Mouse (Mus musculus): ENCODE measurements around the gene Zdhhc17.

DNA sequence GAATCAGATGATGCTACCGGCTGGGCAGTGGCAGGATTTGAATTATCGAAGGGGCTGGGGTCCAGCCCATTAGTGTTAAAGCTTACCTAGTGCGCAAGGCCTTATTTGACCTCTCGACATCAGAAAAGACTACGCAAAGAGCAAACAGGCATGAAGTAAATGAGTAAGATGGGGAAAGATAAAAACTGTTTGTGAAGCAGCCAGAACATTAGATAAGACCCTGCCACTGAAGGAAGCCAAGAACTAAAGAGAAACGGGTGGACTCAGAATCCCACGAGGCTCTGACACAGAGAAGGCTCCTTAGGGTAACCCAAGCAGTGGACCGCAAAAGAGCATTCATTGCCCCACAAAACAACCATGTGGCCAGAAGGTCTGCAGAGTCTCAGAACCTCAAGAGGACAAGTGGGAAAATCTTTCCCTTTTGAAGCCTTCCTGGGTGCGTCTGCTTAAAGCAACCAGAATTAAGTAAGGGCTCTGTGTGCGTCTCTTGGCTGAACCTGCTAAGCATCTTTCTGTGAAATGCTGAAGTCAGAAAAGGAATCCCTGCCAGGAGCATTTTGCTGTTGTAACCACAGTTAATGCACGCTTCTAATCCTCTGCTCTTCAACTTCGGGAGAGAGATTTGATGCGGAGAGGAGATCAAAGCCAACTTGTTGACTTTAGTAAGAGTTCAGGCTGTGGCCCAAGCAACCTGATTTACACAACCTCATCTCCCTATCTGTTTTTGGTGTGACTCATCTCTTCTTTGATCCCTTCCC is 110.0 kb downstream of the Zdhhc17 start:
- no peak for TF ChIP-seq CTCF (IDR thresholded peaks at IDR 0.05; ENCODE audit: borderline replicate concordance, control insufficient read depth, extremely low read depth, insufficient read depth, low read length, poor library complexity)
- TF ChIP-seq POLR2A (IDR thresholded peaks at IDR 0.05; ENCODE audit: control insufficient read depth, extremely low read depth, insufficient read depth, low read length, poor library complexity) = no peak
